Mouse (Mus musculus) spleen, embryonic (tissue): Measurements from ENCODE around the gene Cdk17.

ENCODE experiments used
- CTCF ChIA-PET: fragments of 350-600 bp; sonication (Branson Sonifier 250); formaldehyde crosslinking; loops from one replicate; lab custom pipeline; 2022; lab: Charles Lee

Gene Cdk17

GRCm38 (mm10) chr10:93160807-93161510 lies at the start of gene Cdk17:
TSS of gene Cdk17 (plus strand) at chr10:93160875.
- CTCF ChIA-PET, result interaction anchor here (0.7 to 2.1 kb wide), 5 partner anchors 10 to 165 kb away, joined by 3 to 10 read pairs (median 6); no protein-coding TSS in a partner anchor

GRCm38 (mm10) chr10:93111412-93111811 lies 49.3 kb upstream of the Cdk17 start:
- CTCF ChIA-PET, result no interaction called here

- CTCF ChIA-PET, result no interaction called here
Observed at GRCm38 (mm10) chr10:93112021-93112420, 48.7 kb upstream of the Cdk17 start.

GRCm38 (mm10) chr10:93113968-93114367 lies 46.7 kb upstream of the Cdk17 start:
- CTCF ChIA-PET, result interaction anchor here (0.7 kb wide), 1 partner anchor 163 kb away, joined by 3 read pairs; no protein-coding TSS in a partner anchor

GRCm38 (mm10) chr10:93114782-93115181 lies 45.9 kb upstream of the Cdk17 start:
- CTCF ChIA-PET, result no interaction called here

GRCm38 (mm10) chr10:93115743-93116142 lies 44.9 kb upstream of the Cdk17 start:
- CTCF ChIA-PET, result no interaction called here

- CTCF ChIA-PET, result interaction anchor here (0.7 kb wide), 1 partner anchor 75 kb away, joined by 3 read pairs; no protein-coding TSS in a partner anchor
Observed at GRCm38 (mm10) chr10:93116636-93117035, 44.0 kb upstream of the Cdk17 start.

GRCm38 (mm10) chr10:93119809-93120208 lies 40.9 kb upstream of the Cdk17 start:
- CTCF ChIA-PET, result no interaction called here

- CTCF ChIA-PET, result interaction anchor here (0.6 kb wide), 1 partner anchor 1912 kb away, joined by 4 read pairs; no protein-coding TSS in a partner anchor
Observed at GRCm38 (mm10) chr10:93121262-93121860, 39.3 kb upstream of the Cdk17 start.

- CTCF ChIA-PET, result no interaction called here
Observed at GRCm38 (mm10) chr10:93122399-93123184, 38.1 kb upstream of the Cdk17 start.

- CTCF ChIA-PET, result no interaction called here
Observed at GRCm38 (mm10) chr10:93123310-93123709, 37.4 kb upstream of the Cdk17 start.

GRCm38 (mm10) chr10:93123957-93124613 lies 36.6 kb upstream of the Cdk17 start:
- CTCF ChIA-PET, result interaction anchor here (0.6 to 0.7 kb wide), 2 partner anchors 13 to 58 kb away, joined by 3 read pairs; no protein-coding TSS in a partner anchor

- CTCF ChIA-PET, result interaction anchor here (0.6 kb wide), 1 partner anchor 21 kb away, joined by 7 read pairs; no protein-coding TSS in a partner anchor
Observed at GRCm38 (mm10) chr10:93126025-93126424, 34.6 kb upstream of the Cdk17 start.

GRCm38 (mm10) chr10:93128566-93128965 lies 32.1 kb upstream of the Cdk17 start:
- CTCF ChIA-PET, result no interaction called here

GRCm38 (mm10) chr10:93129345-93129744 lies 31.3 kb upstream of the Cdk17 start:
- CTCF ChIA-PET, result no interaction called here

GRCm38 (mm10) chr10:93129904-93130455 lies 30.7 kb upstream of the Cdk17 start:
- CTCF ChIA-PET, result no interaction called here

- CTCF ChIA-PET, result no interaction called here
Observed at GRCm38 (mm10) chr10:93130456-93130940, 30.2 kb upstream of the Cdk17 start.

GRCm38 (mm10) chr10:93131865-93132566 lies 28.7 kb upstream of the Cdk17 start:
- CTCF ChIA-PET, result interaction anchor here (0.9 kb wide), 1 partner anchor 11 kb away, joined by 3 read pairs; no protein-coding TSS in a partner anchor

- CTCF ChIA-PET, result no interaction called here
Observed at GRCm38 (mm10) chr10:93138730-93139129, 21.9 kb upstream of the Cdk17 start.

GRCm38 (mm10) chr10:93140778-93141177 lies 19.9 kb upstream of the Cdk17 start:
- CTCF ChIA-PET, result interaction anchor here (0.6 kb wide), 1 partner anchor 70 kb away, joined by 5 read pairs; no protein-coding TSS in a partner anchor
